Mouse (Mus musculus) 3T3-L1 (cell line): ENCODE data around the gene Ednrb.
"Not testable (repeated sequence)": the region's sequence is repeated elsewhere in the genome, so short reads cannot be mapped to it uniquely, and the experiment has no call there.

Experiments
- DNase-seq: peaks from one replicate; pipeline ENCODE4 v3.0.0-alpha.2; 2015; ENCODE audit warnings: low read depth, low spot score

Ednrb gene

DNA sequence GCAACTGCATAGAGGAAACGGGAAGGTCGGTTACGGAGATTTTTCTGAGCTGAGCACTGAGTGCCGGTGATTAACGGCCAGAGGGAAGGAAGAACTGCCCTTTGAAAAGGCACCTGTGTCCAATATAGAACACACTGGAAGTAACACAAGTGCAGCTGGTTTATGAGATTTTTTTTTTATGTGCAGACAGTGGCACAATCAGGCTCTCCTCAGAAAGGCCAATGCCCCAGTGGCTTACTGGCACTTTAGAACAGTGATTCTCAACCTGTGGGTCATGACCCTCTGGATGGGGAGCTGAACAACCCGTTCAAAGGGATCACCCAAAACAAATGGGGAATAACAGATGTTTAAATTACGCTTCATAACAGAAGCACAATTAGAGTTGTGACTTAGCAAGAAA is 20.7 kb downstream of the Ednrb start:
- no peak for DNase-seq

DNA sequence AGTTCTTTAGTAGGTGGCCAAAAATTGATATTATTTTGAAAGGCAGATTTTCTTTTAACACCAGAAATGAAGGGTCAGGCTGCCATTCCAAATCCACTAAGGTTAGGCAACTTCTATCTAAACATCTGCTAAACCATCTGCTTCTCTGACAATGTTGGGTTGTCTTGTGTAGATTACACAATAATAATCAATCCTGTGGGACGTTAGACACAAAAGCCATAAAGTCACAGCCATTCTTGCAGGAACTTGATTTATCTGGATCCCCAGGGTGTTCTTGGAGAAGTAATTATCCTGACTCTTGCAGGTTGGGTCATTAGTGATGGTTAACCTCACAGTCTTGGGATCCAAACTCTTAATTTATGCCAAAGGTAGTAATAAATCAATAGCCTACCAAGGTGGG is 21.6 kb downstream of the Ednrb start:
- DNase-seq = no peak

DNA sequence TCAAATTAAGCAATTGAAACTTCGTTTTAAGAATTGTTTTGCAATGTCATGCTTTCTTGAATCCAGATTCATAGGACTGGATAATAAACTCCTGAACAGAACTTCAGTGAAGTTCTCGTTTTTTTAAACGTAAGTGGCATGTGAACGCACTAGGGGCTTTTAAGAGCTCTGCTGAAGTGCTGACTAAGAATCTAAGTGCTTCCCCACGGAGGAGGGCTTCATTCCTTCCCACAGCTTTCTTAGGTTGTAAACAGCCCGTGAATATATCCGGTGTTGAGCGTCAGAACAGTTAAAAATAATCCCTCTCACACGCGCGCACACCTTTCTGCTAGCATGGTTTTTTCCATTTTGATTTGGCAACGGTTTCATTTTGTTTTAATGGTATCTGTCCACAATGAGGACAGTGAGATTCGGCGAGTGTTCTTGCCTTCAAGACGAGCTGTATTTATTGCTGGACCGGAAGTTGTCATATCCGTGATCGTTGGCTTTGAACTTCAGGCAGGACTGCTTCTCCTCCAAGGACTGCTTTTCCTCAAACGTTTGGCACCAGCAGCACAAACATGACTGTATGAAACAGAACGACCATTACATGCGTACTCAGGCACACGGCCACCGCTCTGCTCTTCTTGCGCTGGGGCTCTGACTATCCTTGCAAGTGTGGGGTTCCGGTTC is 27.4 kb downstream of the Ednrb start:
- DNase-seq = no peak

DNA sequence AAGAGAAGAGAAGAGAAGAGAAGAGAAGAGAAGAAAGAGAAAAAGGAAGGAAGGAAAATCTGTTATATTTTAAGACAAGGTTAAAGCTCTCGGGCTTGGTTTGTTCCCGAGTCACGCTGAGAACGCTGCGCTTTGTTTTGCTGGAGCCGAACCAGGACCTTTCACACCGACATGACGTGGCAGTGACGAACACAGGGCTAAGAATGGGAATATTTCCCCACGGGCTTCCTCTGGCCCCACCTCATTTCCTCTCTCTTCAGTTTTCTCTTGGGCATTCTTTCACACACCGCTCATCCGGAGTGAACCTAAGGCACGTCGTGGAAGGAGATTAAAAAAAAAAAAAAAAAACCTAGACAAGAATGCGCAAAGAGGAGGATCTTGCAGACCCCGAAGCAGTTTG is 28.7 kb downstream of the Ednrb start:
- no peak for DNase-seq

DNA sequence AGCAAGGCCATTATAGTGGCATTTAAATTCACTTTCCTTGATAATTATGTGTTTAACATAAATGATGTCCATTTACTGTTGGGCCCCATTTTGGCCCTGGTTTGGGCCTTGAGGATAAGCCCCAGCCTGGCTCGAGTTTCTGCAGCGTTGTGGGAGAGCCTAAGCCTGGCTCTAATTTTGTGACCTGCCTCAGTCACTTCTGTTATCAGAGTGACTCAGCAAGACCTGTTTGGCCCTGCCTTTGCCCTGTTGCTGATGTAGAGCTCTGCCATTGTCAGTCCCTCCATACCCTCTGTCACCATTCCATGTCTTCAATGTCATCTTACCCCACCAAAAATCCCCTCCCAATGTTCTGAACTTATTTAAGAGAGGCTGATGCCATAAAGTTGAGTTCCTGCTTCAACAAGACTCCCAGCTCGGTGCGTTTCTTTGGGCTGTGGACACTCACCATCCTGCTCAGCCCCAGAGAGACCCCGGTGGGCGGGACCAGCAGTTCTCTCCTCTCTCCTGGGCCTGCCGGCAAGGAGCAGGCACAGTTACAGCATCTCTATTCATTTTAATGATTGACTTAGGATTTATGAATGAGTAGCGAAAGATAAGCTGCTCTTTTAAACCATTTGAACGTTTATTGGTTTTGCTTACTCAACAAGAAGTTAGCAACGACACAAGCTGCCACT is 30.0 kb downstream of the Ednrb start:
- no peak for DNase-seq

DNA sequence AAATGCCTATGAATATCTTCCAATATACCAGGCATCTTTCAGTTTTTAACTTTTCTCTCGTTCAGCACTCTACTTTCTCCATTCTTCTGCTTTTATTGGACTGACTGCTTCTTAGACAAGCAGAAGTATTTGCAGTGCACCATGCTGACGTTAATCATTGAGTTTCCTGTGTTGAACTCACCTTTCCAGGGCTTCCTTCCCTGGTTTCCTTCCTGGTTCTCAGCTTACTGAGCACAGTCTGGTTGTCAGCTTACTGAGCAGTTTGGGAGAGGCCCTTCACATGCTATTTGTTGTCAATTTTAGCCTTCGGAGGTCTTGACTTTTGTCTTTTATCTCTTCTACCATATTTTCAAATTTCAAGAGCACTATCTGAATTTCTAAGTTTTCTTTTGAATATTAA is 31.0 kb downstream of the Ednrb start:
- DNase-seq = no peak

DNA sequence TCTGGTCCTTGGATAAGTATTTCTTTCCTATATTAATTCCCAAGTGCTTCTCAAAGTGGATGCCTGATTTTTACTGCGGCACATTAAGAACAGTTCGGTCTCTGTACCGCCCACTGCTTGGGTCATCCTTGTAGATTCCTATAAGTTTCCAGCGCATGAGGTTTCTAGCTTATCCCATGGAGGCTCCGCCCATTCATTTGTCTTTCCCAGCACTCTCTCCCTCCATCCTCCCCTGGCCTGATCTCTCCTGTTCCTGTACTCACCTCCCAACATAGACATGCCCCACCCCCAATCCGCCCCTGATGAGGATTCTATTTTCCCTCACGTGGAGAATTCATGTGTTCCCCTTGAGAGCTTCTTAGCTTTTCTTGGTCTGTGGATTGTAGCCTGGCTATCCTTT is 32.9 kb downstream of the Ednrb start:
- DNase-seq = no peak

DNA sequence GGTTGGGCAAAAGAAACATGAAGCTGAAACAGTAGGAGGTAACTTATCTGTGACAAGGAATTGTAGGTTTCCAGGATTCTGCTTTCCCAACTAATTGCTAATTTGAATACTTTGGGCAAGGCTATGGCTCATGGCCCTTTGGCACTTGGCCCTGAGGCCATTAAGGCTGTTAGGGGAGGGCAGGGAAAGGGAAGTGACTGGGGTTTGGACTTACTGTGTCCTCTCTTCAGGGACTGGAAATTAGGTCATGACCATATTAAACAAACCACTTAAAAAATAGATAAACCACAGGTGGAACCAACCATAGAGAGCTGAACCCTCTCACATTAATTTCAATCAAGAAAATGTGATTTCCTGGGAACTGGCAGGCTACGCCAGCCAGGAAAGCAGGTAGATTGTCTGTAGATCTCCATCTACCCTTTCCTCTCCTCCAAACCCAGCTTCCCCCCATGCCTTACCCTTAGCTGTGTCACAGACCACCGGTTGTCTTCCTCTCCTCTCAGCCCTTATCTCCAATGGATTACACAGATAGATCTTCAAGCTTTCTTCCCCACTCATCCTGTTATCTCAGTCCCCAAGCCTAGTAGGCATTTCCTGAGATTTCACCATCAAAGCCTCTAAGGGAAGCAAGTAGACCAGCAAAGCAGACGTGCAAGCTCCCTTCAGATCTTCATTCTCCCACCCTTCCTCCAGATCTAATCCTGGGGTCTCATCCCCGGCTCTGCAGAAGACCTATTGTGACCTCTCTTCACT is 40.1 kb downstream of the Ednrb start:
- no peak for DNase-seq

DNA sequence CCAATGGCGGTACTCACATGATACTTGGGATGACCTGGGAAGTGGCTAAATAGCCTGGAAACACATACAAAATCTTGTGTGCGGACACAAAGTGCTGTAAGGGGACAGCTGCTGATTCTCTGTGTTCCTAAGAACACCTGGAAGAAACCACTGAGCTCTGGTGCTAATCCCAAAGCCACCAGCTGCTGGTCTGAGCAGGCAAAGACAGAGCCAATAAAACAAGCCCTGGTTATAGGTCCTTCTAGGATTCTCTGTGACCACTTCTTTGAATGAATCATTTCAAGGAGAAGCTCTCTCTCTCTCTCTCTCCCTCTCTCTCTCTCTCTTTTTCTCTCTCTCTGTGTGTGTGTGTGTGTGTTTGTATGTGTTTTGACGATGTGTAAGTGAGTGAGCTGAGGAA is 47.1 kb downstream of the Ednrb start:
- DNase-seq = no peak

DNA sequence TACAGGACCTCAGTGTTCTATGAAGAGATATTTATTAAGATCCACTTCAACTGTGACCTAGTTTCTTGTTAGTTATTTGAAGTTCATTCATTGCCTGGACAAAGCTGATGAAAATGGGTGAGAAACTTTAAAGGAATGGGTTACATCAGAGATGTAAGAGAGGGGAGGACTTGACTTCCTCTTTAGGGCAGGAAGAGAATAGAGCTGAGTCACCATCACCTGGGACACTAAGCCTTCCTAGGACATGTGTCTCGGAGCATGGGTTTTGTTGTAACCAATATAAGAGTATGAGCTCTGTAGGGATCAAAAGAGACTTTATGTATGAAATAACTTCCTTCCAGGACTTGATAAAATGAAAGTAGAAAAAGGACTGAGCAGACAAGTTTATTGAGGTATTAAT is 48.6 kb downstream of the Ednrb start:
- DNase-seq = no peak

DNA sequence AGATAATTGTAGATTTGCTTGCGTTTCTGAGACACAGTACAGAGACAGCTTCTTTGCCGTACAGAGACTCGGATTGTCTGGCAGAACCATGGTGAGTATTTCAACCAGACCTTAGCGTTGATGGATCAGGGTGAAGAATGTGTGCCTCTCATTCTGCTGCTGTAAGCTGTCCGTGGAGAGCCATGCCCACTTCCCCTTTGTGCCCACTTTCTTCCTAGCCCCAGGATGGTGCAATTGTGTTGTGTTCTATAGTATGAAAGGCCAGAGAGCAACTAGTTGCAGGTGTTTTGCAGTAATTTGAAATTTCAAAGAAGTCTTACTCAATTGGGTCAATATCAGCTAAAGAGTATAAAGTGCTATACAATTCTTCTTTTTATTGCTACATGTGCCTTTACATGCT is 50.8 kb downstream of the Ednrb start:
- DNase-seq = no peak

DNA sequence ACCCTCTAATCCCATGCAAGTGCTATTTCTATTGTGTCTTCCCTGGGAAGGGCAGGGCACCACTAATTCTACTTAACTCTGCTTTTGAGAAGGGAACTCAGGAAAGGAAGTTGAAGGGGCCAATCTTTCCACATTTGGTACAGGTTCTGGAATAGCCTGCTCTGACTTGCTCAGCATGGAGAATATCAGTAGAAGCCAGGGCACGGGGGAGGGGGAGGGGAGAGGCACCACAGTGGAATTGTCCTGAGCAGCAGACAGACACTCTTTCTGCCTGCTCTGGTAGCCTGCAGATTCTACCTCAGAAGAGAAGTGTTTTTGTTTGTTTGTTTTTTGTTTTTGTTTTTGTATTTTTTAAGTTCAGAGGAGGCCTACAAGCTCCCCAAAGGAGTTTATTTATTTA is 51.5 kb downstream of the Ednrb start:
- DNase-seq = no peak

DNA sequence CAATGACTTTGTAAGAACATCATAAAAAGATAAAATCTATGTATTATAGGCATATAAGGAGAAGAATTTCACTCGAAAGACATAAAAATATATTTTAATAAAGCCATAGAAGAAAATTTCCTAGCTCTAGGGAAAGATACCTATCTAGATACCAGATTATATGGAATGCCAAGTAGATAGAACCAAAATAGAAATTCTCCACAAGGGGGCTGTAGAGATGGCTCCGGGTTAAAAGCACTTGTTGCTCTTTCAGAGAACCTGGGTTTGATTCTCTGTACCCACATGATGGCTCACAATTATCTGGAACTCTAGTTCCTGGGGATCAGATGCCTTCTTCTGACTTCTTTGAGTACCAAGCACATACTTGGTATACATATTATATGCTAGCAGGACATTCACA is 56.7 kb downstream of the Ednrb start:
- no peak for DNase-seq

DNA sequence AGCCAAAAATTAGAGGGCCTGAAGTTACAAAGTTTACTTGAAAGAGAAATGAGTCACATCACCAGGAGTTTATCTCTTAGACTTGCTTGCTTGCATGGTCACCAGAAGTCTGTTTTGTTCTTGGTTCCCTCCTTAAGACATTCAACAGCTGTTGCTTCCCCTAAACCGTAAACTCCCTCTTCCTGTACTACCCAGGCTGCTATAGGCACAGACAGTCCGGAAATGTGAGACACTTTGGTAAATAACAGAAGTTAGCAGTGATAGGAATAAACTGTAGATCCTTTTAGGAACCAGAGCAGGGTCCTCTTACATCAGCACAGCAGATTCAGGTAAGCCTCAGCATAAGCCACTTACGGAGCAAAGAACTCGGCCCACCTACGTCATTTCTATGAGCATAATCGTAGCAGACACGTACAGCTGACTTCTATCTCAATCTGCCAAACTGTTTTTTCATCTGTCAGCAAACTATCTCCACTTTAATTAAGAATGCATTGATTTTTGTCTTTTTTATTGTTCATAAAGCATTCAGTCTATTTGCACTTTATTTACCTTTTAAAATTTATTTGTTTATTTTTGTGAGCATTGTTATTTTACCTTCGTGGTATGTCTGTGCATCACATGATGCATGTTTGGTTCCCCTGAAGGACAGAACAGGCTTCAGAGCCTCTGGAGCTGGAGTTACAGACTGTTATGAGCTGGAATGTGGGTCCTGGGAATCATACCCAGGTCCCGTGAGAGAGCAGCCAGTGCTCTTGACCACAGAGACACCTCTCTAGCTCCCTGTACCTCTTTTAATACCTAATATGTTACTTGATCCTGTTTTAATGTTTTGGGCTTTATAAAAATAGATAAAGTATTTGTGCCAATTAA is 58.9 kb downstream of the Ednrb start:
- DNase-seq = no peak

DNA sequence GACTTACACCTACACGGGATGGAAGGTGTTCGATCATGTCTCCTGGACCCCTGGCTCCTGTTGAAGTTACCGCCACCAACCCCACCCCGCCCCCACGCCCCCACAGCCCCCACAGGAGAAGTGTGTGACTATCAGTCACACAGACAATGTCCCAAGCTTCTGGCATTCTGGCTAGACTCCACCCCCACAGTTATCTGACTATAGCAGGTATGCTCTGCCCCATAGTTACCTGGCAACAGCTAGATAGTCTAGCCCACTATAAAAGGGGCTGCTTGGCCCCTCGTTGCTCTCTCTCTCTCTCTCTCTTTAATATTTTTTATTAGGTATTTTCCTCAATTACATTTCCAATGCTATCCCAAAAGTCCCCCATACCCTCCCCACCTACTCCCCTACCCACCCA is 63.9 kb downstream of the Ednrb start:
- not testable (repeated sequence) for DNase-seq

DNA sequence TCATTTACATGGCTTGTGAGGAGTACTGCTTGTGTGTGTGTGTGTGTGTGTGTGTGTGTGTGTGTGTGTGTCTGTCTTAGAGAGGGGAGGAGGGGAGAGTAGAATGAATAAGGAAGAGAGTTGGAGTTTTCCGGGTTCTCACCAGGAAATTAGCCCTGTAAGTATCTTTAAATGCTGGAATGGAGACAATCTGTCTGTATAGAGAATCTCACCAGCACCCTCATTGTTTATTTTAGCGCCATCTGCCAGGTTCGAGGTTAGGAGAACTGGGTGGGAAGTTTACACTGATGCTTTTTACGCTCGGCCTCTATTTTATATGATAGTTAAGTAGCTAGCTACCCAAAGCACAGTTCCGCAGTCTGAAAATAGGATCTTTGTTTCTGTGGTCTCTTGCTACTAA is 64.9 kb downstream of the Ednrb start:
- DNase-seq = no peak

DNA sequence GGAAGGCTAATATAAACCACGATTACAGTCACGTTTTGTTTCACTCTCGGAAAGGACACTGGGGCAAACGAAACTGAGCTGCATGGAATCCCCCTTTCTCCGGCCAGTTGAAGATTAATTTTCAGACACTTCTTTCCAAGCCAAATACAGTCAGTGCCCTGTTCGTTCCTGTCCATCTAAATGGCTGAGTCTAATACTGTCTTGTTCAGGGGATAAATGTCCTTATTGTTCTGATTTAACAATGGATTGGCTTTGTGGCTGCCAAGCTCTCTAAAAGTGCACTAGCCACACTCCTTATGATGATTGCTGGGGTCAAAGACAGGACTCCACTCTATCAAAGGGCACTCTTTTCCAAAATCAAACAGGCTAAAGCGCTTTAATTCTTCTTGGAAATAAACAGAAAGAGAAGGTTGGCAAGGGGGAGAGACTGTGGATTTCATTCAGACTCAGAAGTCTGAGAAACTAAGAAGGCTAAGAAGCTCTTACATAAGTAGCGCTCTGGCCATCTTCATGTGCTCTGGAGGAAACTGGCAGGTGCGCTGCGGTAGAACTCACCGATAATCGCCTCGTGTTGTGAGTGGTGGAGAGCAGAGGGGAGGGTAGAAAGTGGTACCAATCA is 65.6 kb downstream of the Ednrb start:
- DNase-seq = no peak

DNA sequence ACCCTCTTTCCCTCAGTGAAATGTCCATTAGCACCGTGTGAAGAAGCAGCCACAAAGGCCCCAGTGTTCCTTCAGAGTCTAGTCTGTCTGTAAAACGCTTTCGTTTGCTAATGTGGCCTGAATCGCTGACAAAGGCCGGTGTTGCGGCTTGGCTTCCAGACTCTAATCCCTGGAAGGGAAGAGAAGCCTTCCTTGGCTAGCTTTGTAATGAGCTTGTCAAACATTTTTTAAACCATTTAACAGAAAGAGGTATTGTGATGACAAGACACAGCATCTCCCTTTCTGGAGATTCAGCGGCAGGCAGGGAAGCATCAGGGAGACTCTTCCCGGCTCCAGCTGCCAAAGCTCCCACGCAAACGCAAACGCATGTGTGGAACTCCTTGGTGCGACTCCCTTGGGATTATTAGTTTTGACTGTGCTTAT is 66.2 kb downstream of the Ednrb start:
- DNase-seq = no peak

DNA sequence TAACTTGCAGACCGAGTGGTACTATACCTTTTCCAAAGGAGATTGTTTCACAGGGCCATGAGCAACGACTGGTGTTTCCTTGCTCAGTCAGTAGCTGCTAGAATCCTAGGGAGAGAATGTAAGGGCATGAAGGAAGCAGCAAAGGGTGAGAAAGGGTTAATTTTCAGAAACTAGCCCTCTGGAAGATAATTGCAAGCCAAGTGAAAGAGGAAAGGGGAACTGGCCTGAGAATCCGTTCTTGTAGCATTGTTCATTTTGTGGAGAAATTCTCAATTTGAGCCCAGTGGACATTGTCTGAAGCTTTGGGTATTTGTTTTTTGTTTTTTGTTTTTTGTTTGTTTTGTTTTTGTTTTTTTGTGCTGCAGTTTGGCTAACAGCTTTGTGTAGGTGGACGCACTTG is 66.8 kb downstream of the Ednrb start:
- no peak for DNase-seq

DNA sequence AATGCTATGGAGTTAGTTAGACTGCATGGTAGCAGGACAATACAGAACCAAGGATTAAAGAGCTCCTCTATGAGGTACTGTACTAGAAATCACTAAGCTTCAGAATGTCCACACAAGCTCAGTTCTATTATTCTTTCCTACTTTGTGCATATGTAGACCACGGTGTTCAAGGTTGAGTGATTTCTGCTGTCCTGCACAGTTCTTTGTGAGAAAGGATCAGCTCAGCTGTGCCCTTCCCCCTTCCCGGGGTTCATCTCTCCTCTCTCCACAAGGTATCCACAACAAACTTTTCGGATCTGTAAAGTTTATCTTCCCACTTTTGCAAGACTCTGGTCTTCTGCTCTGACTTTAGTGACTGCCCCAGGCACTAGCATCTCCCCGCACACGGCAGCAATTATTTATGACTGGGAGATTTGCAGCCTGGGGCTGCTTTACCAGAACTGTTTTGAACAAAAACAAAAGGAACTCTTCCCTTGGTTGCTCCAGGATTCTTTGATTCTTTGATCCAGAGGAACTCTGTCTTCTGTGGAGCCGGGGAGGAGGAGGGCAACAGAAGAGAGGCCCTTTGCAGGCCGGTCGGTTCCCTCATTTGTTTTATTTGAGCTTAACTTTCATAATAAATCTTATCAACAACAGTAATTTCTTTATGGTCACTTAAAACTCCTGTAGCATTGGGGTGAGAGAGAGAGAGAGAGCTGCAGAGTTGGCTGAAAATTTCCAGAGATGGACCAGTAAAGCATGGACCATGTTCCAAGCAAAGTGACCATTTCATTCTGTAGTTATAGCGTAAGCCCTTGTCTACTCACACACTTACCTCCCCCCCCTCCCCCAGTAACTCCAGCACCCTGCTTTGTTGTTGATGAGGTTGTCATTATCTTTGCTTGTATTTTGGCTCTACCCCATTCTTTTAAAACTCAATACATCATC is 74.6 kb downstream of the Ednrb start:
- no peak for DNase-seq
